Mouse (Mus musculus): ENCODE measurements around the gene Tubg1. TPM values are rescaled to one million over a fixed set of nuclear protein-coding genes. Genes with fewer than 3 reads are reported as not detected.
A peak's percentile ranks its signal among the peaks of the same experiment; 100 is the strongest.

The Tubg1 gene
- total RNA-seq, 2 experiments from 2014 or later: 39.7 to 41.8 TPM

GRCm38 (mm10) chr11:101167211-101167962, 47.6 kb downstream of the Tubg1 start:
- no peak for DNase-seq

GRCm38 (mm10) chr11:101167963-101168300, 48.2 kb downstream of the Tubg1 start:
- DNase-seq: no peak

- no peak for DNase-seq
Observed at GRCm38 (mm10) chr11:101168301-101168980, 48.7 kb downstream of the Tubg1 start.

GRCm38 (mm10) chr11:101169301-101170107, 49.8 kb downstream of the Tubg1 start:
- no peak for DNase-seq

GRCm38 (mm10) chr11:101170354-101170810, 50.6 kb downstream of the Tubg1 start, which contains the start of gene Cntnap1:
Gene Cntnap1 (plus strand): TSS chr11:101170523.
- no peak for DNase-seq

GRCm38 (mm10) chr11:101170811-101171610, 51.3 kb downstream of the Tubg1 start, which contains the start of gene Plekhh3:
Gene Plekhh3 (minus strand): TSS chr11:101171351.
- DNase-seq: peak; percentile 91 to 92

- DNase-seq: peak; percentile 60 to 64
Observed at GRCm38 (mm10) chr11:101171721-101172433, 52.1 kb downstream of the Tubg1 start.

- DNase-seq: no peak
Observed at GRCm38 (mm10) chr11:101172434-101172815, 52.7 kb downstream of the Tubg1 start.

- no peak for DNase-seq
Observed at GRCm38 (mm10) chr11:101173112-101173511, 53.4 kb downstream of the Tubg1 start.

- DNase-seq: peak; percentile 63 to 67
Observed at GRCm38 (mm10) chr11:101173631-101174388, 54.1 kb downstream of the Tubg1 start.

- DNase-seq: no peak
Observed at GRCm38 (mm10) chr11:101174389-101174745, 54.6 kb downstream of the Tubg1 start.

GRCm38 (mm10) chr11:101174851-101175628, 55.3 kb downstream of the Tubg1 start, which contains the start of gene Ccr10:
Gene Ccr10 (minus strand): TSS chr11:101175443.
- no peak for DNase-seq

- peak; percentile 58 to 63 for DNase-seq
Observed at GRCm38 (mm10) chr11:101175636-101176116, 55.9 kb downstream of the Tubg1 start.

Small RNAs within 50 kb of the gene (microRNA-seq; reads per million reads assigned to microRNA genes)
- 0 reads per million in 2 experiments for gene Gm27626

Other genes starting within 250 kb of the Tubg1 start
- 10 to 100 TPM; 34.2 to 44.7 TPM for gene Stat3, start 180.4 kb upstream of the Tubg1 start, total RNA-seq (2021)
- 10 to 100 TPM; 12.4 to 14.5 TPM for gene Cavin1, start 149.1 kb upstream of the Tubg1 start, total RNA-seq (2021)
- 100 to 1,000 TPM; 464 to 482 TPM for gene Atp6v0a1, start 110.5 kb upstream of the Tubg1 start, total RNA-seq (2021)
- gene Naglu, start 49.9 kb upstream of the Tubg1 start, total RNA-seq (2021): 1 to 10 TPM; 7.2 to 9.1 TPM
- 1 to 10 TPM in 1 of 2 experiments, under 1 TPM in 1; 0.67 to 1.7 TPM for gene Hsd17b1, start 41.5 kb upstream of the Tubg1 start, total RNA-seq (2021)
- 10 to 100 TPM; 27.0 to 28.0 TPM for gene Coasy, start 37.4 kb upstream of the Tubg1 start, total RNA-seq (2021)
- 10 to 100 TPM; 42.1 to 53.7 TPM for gene Mlx, start 32.7 kb upstream of the Tubg1 start, total RNA-seq (2021)
- gene Psmc3ip, start 24.5 kb upstream of the Tubg1 start, total RNA-seq (2021): 1 to 10 TPM; 3.6 to 3.9 TPM
- 10 to 100 TPM; 58.7 to 61.1 TPM for gene Retreg3, start within 50 bp of the Tubg1 start, total RNA-seq (2021)
- 10 to 100 TPM; 39.9 to 40.7 TPM for gene Tubg2, start 36.0 kb downstream of the Tubg1 start, total RNA-seq (2021)
- 100 to 1,000 TPM; 168 to 169 TPM for gene Cntnap1, start 50.6 kb downstream of the Tubg1 start, total RNA-seq (2021)
- gene Plekhh3, start 51.4 kb downstream of the Tubg1 start, total RNA-seq (2021): 10 to 100 TPM; 12.5 to 14.8 TPM
- not detected for gene Ccr10, start 55.5 kb downstream of the Tubg1 start, total RNA-seq (2021)
- gene Ezh1, start 106.5 kb downstream of the Tubg1 start, total RNA-seq (2021): 10 to 100 TPM; 65.9 to 77.2 TPM
- 10 to 100 TPM; 63.7 to 68.0 TPM for gene Ramp2, start 126.1 kb downstream of the Tubg1 start, total RNA-seq (2021)
- 10 to 100 TPM; 63.0 to 66.0 TPM for gene Vps25, start 133.8 kb downstream of the Tubg1 start, total RNA-seq (2021)
- gene Wnk4, start 140.6 kb downstream of the Tubg1 start, total RNA-seq (2021): 1 to 10 TPM; 6.4 to 8.3 TPM
- under 1 TPM; 0.58 to 0.67 TPM for gene Cntd1, start 159.1 kb downstream of the Tubg1 start, total RNA-seq (2021)
- gene Coa3, start 159.2 kb downstream of the Tubg1 start, total RNA-seq (2021): 100 to 1,000 TPM in 1 of 2 experiments, 10 to 100 TPM in 1; 96.7 to 113 TPM
- 100 to 1,000 TPM; 217 to 238 TPM for gene Becn1, start 182.3 kb downstream of the Tubg1 start, total RNA-seq (2021)
- gene Psme3, start 196.3 kb downstream of the Tubg1 start, total RNA-seq (2021): 100 to 1,000 TPM; 121 to 122 TPM
- 1 to 10 TPM; 8.4 to 9.7 TPM for gene Aoc2, start 205.1 kb downstream of the Tubg1 start, total RNA-seq (2021)
- gene Aoc3, start 210.7 kb downstream of the Tubg1 start, total RNA-seq (2021): 1 to 10 TPM in 1 of 2 experiments, under 1 TPM in 1; 0.62 to 1.4 TPM
- gene G6pc, start 247.6 kb downstream of the Tubg1 start, total RNA-seq (2021): not detected